Mouse (Mus musculus) gonadal fat pad, adult 2 months (tissue): Measurements from ENCODE around the gene Efcab1. TPM values are rescaled to one million over a fixed set of nuclear protein-coding genes. Genes with fewer than 3 reads are reported as not detected.

Source experiments
- DNase-seq: peaks from one replicate; pipeline ENCODE4 v3.0.0-alpha.2; 2012; ENCODE audit warnings: low read depth
- polyA plus RNA-seq: library from polyadenylated mRNA; depleted of rRNA; stranded (reverse); fragments of >200 nt; gene quantifications from 2 replicates; pipeline ENCODE4 v1.2.3, GENCODE M21; 2012

The Efcab1 gene
- polyA plus RNA-seq, 1 experiment: 0.76 TPM

- DNase-seq: no peak
These were observed 108.3 kb downstream of the Efcab1 start for GRCm38 (mm10) chr16:15014724-15015123.
